Mouse (Mus musculus): ENCODE data around the gene Kbtbd8.

GRCm38 (mm10) chr6:95103706-95104105 lies 13.3 kb upstream of the Kbtbd8 start:
- TF ChIP-seq POLR2A (IDR thresholded peaks at IDR 0.05; ENCODE audit: borderline replicate concordance, extremely low read depth, insufficient read depth, insufficient read length, poor library complexity, severe bottlenecking) (no peak), CTCF (IDR thresholded peaks at IDR 0.05; ENCODE audit: borderline replicate concordance, extremely low read depth, insufficient read depth, insufficient read length) (no peak)
